Mouse (Mus musculus) midbrain, embryonic 10.5 days (tissue): Measurements from ENCODE around the gene Sumf1. TPM values are rescaled to one million over a fixed set of nuclear protein-coding genes. Genes with fewer than 3 reads are reported as not detected.

ENCODE experiments used
- DNase-seq: peaks from one replicate; pipeline ENCODE4 v3.0.0-alpha.2; 2017; ENCODE audit warnings: low spot score
- H3K27ac ChIP-seq: fragments of 300-500 bp; sonication (generic); replicated peaks from 2 replicates; pipeline ENCODE4 v1.5.1; 2016; ENCODE audit warnings: mild to moderate bottlenecking
- H3K27me3 ChIP-seq: fragments of 300-500 bp; sonication (generic); 2 replicates; pipeline ENCODE4 v1.6.1; 2016; ENCODE audit warnings: low read depth, mild to moderate bottlenecking; ENCODE audit not compliant: poor library complexity, severe bottlenecking
- H3K36me3 ChIP-seq: fragments of 300-500 bp; sonication (generic); 2 replicates; pipeline ENCODE4 v1.6.1; 2016; ENCODE audit warnings: mild to moderate bottlenecking, moderate library complexity
- H3K4me1 ChIP-seq: fragments of 300-500 bp; sonication (generic); 2 replicates; pipeline ENCODE4 v1.6.1; 2016
- H3K4me3 ChIP-seq: fragments of 300-500 bp; sonication (generic); 2 replicates; pipeline ENCODE4 v1.5.1; 2016; ENCODE audit warnings: mild to moderate bottlenecking, moderate library complexity
- H3K9me3 ChIP-seq: fragments of 300-500 bp; sonication (generic); replicated peaks from 2 replicates; pipeline ENCODE4 v1.6.1; 2016; ENCODE audit warnings: mild to moderate bottlenecking
- WGBS: fragments of 180-500 bp; shearing (Covaris S2); methylation state at CpG from one replicate; pipeline ENCODE4 v1.1.7; 2016; 5-methylcytosine and 5-hydroxymethylcytosine counted together
- polyA plus RNA-seq: library from polyadenylated mRNA; unstranded; fragments of >200 nt; fragmentation: Nextera tagmentation; extraction: Ambion mirVana; gene quantifications from 2 replicates; pipeline ENCODE4 v1.2.1, GENCODE M21; 2016

Sumf1 gene
- polyA plus RNA-seq, 1 experiment from 2014 or later: 11.4 TPM

- Histone ChIP-seq H3K4me1 (peaks cover 4% of the 10 kb centered on the region; the same call in 1 of the 2 replicates), H3K4me3 (no peak overlapping the region), H3K27ac (no peak overlapping the region), H3K9me3 (no peaks in the 10 kb centered on the region), H3K36me3 (no peaks in the 10 kb centered on the region), H3K27me3 (no peaks in the 10 kb centered on the region)
- WGBS: 70% methylated on average over 5 of the region's 5 CpGs
- DNase-seq: no peak
These were observed 20.4 kb downstream of the Sumf1 start for GRCm38 (mm10) chr6:108164935-108165334.

GRCm38 (mm10) chr6:108160608-108161007, 24.8 kb downstream of the Sumf1 start:
- Histone ChIP-seq H3K4me3 (no peak overlapping the region), H3K36me3 (no peaks in the 10 kb centered on the region), H3K4me1 (peaks cover 15% of the 10 kb centered on the region), H3K27ac (no peak overlapping the region), H3K27me3 (no peaks in the 10 kb centered on the region), H3K9me3 (no peaks in the 10 kb centered on the region)
- WGBS: 71% methylated on average over 2 of the region's 2 CpGs
- peak; percentile 23 for DNase-seq

- WGBS: 41% methylated on average over 6 of the region's 6 CpGs
- H3K9me3 ChIP-seq: no peaks in the 10 kb centered on the region
- DNase-seq: no peak
- no peak overlapping the region for H3K4me3 ChIP-seq
- H3K4me1 ChIP-seq: peaks cover 15% of the 10 kb centered on the region
- no peak overlapping the region for H3K27ac ChIP-seq
- H3K36me3 ChIP-seq: peaks cover 7% of the 10 kb centered on the region
- H3K27me3 ChIP-seq: no peaks in the 10 kb centered on the region
These were observed 28.5 kb downstream of the Sumf1 start for GRCm38 (mm10) chr6:108156881-108157280.

GRCm38 (mm10) chr6:108154243-108154642, 31.1 kb downstream of the Sumf1 start:
- peaks cover 11% of the 10 kb centered on the region for H3K4me1 ChIP-seq
- no peaks in the 10 kb centered on the region for H3K9me3 ChIP-seq
- no peak overlapping the region for H3K27ac ChIP-seq
- H3K36me3 ChIP-seq: peaks cover 10% of the 10 kb centered on the region
- no peak for DNase-seq
- 91% methylated on average over 4 of the region's 4 CpGs for WGBS
- no peak overlapping the region for H3K4me3 ChIP-seq
- H3K27me3 ChIP-seq: no peaks in the 10 kb centered on the region

- Histone ChIP-seq H3K9me3 (no peaks in the 10 kb centered on the region), H3K36me3 (peaks cover 10% of the 10 kb centered on the region), H3K27ac (no peak overlapping the region), H3K4me1 (peaks cover 11% of the 10 kb centered on the region), H3K4me3 (no peak overlapping the region), H3K27me3 (no peaks in the 10 kb centered on the region)
- DNase-seq: no peak
- WGBS: 96% methylated on average over 9 of the region's 9 CpGs
These were observed 32.6 kb downstream of the Sumf1 start for GRCm38 (mm10) chr6:108152661-108153269.

GRCm38 (mm10) chr6:108152081-108152480, 33.3 kb downstream of the Sumf1 start:
- no peak for DNase-seq
- no peak overlapping the region for H3K27ac ChIP-seq
- H3K9me3 ChIP-seq: no peaks in the 10 kb centered on the region
- H3K36me3 ChIP-seq: peaks cover 10% of the 10 kb centered on the region
- WGBS: 85% methylated on average over 6 of the region's 6 CpGs
- H3K4me3 ChIP-seq: no peak overlapping the region
- no peaks in the 10 kb centered on the region for H3K27me3 ChIP-seq
- peaks cover 6% of the 10 kb centered on the region for H3K4me1 ChIP-seq

- WGBS: 91% methylated on average over 4 of the region's 4 CpGs
- no peak overlapping the region for H3K4me3 ChIP-seq
These were observed 36.1 kb downstream of the Sumf1 start for GRCm38 (mm10) chr6:108149235-108149634.

GRCm38 (mm10) chr6:108148435-108148834, 36.9 kb downstream of the Sumf1 start:
- H3K4me3 ChIP-seq: no peak overlapping the region
- DNase-seq: no peak
- H3K9me3 ChIP-seq: no peaks in the 10 kb centered on the region
- peaks cover 22% of the 10 kb centered on the region for H3K4me1 ChIP-seq
- no peak overlapping the region for H3K27ac ChIP-seq
- H3K36me3 ChIP-seq: peaks cover 17% of the 10 kb centered on the region
- 75% methylated on average over 3 of the region's 3 CpGs for WGBS
- no peaks in the 10 kb centered on the region for H3K27me3 ChIP-seq

More at GRCm38 (mm10) chr6:108149235-108149634, 36.1 kb downstream of the Sumf1 start:
- H3K27ac ChIP-seq: no peak overlapping the region
- H3K4me1 ChIP-seq: peaks cover 22% of the 10 kb centered on the region
- no peaks in the 10 kb centered on the region for H3K9me3 ChIP-seq
- no peak for DNase-seq
- H3K36me3 ChIP-seq: peaks cover 12% of the 10 kb centered on the region
- no peaks in the 10 kb centered on the region for H3K27me3 ChIP-seq

GRCm38 (mm10) chr6:108146637-108147036, 38.7 kb downstream of the Sumf1 start:
- WGBS: 85% methylated on average over 4 of the region's 4 CpGs
- Histone ChIP-seq H3K4me3 (no peak overlapping the region), H3K36me3 (peaks cover 9% of the 10 kb centered on the region; the same call in 1 of the 2 replicates), H3K9me3 (no peaks in the 10 kb centered on the region), H3K27ac (peak overlapping the region; percentile 70), H3K27me3 (no peaks in the 10 kb centered on the region), H3K4me1 (peaks cover 22% of the 10 kb centered on the region)
- DNase-seq: no peak

GRCm38 (mm10) chr6:108145941-108146588, 39.3 kb downstream of the Sumf1 start:
- H3K4me1 ChIP-seq: peaks cover 22% of the 10 kb centered on the region
- no peaks in the 10 kb centered on the region for H3K27me3 ChIP-seq
- H3K36me3 ChIP-seq: 0 out of 2 replicates have a peak, but pooled peaks cover 9% of the 10 kb centered on the region
- H3K27ac ChIP-seq: peak overlapping the region; percentile 70
- 43% methylated on average over 7 of the region's 7 CpGs for WGBS
- peak; percentile 75 for DNase-seq
- no peak overlapping the region for H3K4me3 ChIP-seq
- H3K9me3 ChIP-seq: no peaks in the 10 kb centered on the region

GRCm38 (mm10) chr6:108145241-108145640, 40.1 kb downstream of the Sumf1 start:
- no peaks in the 10 kb centered on the region for H3K9me3 ChIP-seq
- H3K4me1 ChIP-seq: peaks cover 22% of the 10 kb centered on the region
- no peak for DNase-seq
- no peak overlapping the region for H3K4me3 ChIP-seq
- 67% methylated on average over 3 of the region's 3 CpGs for whole genome bisulfite sequencing
- no peaks in the 10 kb centered on the region for H3K27me3 ChIP-seq
- H3K36me3 ChIP-seq: 0 out of 2 replicates have a peak, but pooled peaks cover 9% of the 10 kb centered on the region
- H3K27ac ChIP-seq: peak overlapping the region; percentile 59

- no peaks in the 10 kb centered on the region for H3K9me3 ChIP-seq
- H3K4me3 ChIP-seq: no peak overlapping the region
- H3K27ac ChIP-seq: no peak overlapping the region
- DNase-seq: no peak
- 93% methylated on average over 4 of the region's 4 CpGs for WGBS
- peaks cover 22% of the 10 kb centered on the region for H3K4me1 ChIP-seq
- 0 out of 2 replicates have a peak, but pooled peaks cover 9% of the 10 kb centered on the region for H3K36me3 ChIP-seq
- H3K27me3 ChIP-seq: no peaks in the 10 kb centered on the region
These were observed 42.6 kb downstream of the Sumf1 start for GRCm38 (mm10) chr6:108142796-108143195.
